Mouse (Mus musculus) bone marrow macrophage, adult 2 months (primary cell): ENCODE results near the gene Pnp2.

Experiments
- CTCF ChIP-seq: IDR thresholded peaks from 2 replicates; pipeline ENCODE4 v1.5.1; 2012; ENCODE audit warnings: low read depth, mild to moderate bottlenecking, low read length, moderate library complexity
- POLR2A ChIP-seq: IDR thresholded peaks from 2 replicates; pipeline ENCODE4 v1.6.1; 2012; ENCODE audit warnings: mild to moderate bottlenecking, low read depth, low read length, borderline replicate concordance

- no peak for TF ChIP-seq POLR2A
- no peak for TF ChIP-seq CTCF
These were observed 13.2 kb downstream of the Pnp2 start for GRCm38 (mm10) chr14:50969041-50969440.
